ENCODE assay signal across 23 mouse cellular contexts in genomic region chr19:60189206-60189605, GRCm38 (mm10). TPM values are rescaled to one million over a fixed set of nuclear protein-coding genes. Genes with fewer than 3 reads are reported as not detected.
A peak's percentile ranks its signal among the peaks of the same experiment; 100 is the strongest.
DNase-seq lines count a peak whose midpoint lies in the region; ATAC-seq and TF ChIP-seq lines count a peak whose summit lies in the region.
"Had no signal": no experiment of that assay in that cellular context is flagged by ENCODE, and none has a peak within 500 bp of the region (broad histone marks: within the 10 kb centered on the region; RNA-seq: fewer than 3 reads in every experiment).

No protein-coding gene starts in this region.

- no peak overlapping the region for H3K4me3 ChIP-seq in layer of hippocampus, adult 2 months
- H3K4me3 ChIP-seq in midbrain, embryonic 12.5 days, result no peak overlapping the region
- H3K4me3 ChIP-seq: heart, embryonic 15.5 days; limb, embryonic 12.5 days had no signal

- ATAC-seq in midbrain, embryonic 12.5 days (ENCODE audit: low FRiP score, low read depth), result peak; percentile 83; the same call in 1 of the 2 replicates
- ATAC-seq in erythroid progenitor cell, adult 5-6 weeks (replicated peaks; ENCODE audit: low FRiP score, poor library complexity, severe bottlenecking), result no peak
- ATAC-seq: forebrain, postnatal 0 days; hindbrain, embryonic 16.5 days; liver, postnatal 0 days; lung, postnatal 0 days had no signal

- no peaks in the 10 kb centered on the region for H3K27me3 ChIP-seq in midbrain, embryonic 12.5 days
- H3K27me3 ChIP-seq: CH12.LX; heart, embryonic 15.5 days; limb, embryonic 12.5 days had no signal

- H3K4me2 ChIP-seq in midbrain, embryonic 12.5 days (replicated peaks), result no peak overlapping the region
- H3K4me2 ChIP-seq: heart, embryonic 15.5 days; limb, embryonic 12.5 days; liver, embryonic 11.5 days had no signal

- no peaks in the 10 kb centered on the region for H3K9me3 ChIP-seq in midbrain, embryonic 12.5 days
- H3K9me3 ChIP-seq: heart, embryonic 15.5 days; limb, embryonic 12.5 days had no signal

- H3K9ac ChIP-seq in midbrain, embryonic 12.5 days (replicated peaks), result no peak overlapping the region
- H3K9ac ChIP-seq: forebrain, postnatal 0 days; heart, embryonic 15.5 days; limb, embryonic 12.5 days; liver, postnatal 0 days had no signal

- 11% methylated on average over 2 of the region's 2 CpGs for WGBS in midbrain, embryonic 12.5 days

- DNase-seq in layer of hippocampus, adult 2 months (ENCODE audit: low spot score in 2 of 2), result no peak
- DNase-seq in layer of hippocampus, postnatal 36 days, result no peak
- peak; percentile 93 for DNase-seq in R1 (ENCODE audit: low read depth, low spot score)
- DNase-seq in retina, postnatal 1 day, result peak; percentile 24
- DNase-seq in kidney, adult 9 months, result no peak
- DNase-seq: adrenal gland, postnatal 36 days; B cell, adult 2 months; cerebellum, adult 11 months; cerebellum, postnatal 10 days; forebrain, postnatal 0 days; heart, postnatal 36 days; kidney, adult 11 months; liver, postnatal 0 days; thymus, postnatal 14 days had no signal

- no peak overlapping the region for H3K27ac ChIP-seq in layer of hippocampus, adult 2 months
- H3K27ac ChIP-seq in midbrain, embryonic 12.5 days (replicated peaks), result no peak overlapping the region
- H3K27ac ChIP-seq: heart, embryonic 15.5 days; limb, embryonic 12.5 days; macrophage had no signal

- TF ChIP-seq CTCF in layer of hippocampus, adult 2 months (conservative IDR thresholded peaks at IDR 0.05), result peak; percentile 37

- peaks cover 11% of the 10 kb centered on the region for H3K4me1 ChIP-seq in midbrain, embryonic 12.5 days
- H3K4me1 ChIP-seq: limb, embryonic 12.5 days had no signal

- H3K36me3 ChIP-seq in midbrain, embryonic 12.5 days, result no peaks in the 10 kb centered on the region
- H3K36me3 ChIP-seq: heart, embryonic 15.5 days had no signal

RNA-seq across cellular contexts. Expression of gene Fam204a, which starts 37.3 kb away (rescaled TPM):
- 10 to 100 TPM; 33.1 to 35.9 TPM for total RNA-seq in layer of hippocampus, adult 2 months (2021)
- total RNA-seq in layer of hippocampus, postnatal 36 days (2021), result 10 to 100 TPM; 28.7 TPM
- polyA plus RNA-seq in midbrain, embryonic 12.5 days (2016; fragmentation: Nextera tagmentation; extraction: Ambion mirVana), result 93.0 and 99.2 TPM in 2 replicates
- 16.9 and 23.9 TPM in 2 replicates for total RNA-seq in erythroid progenitor cell, adult 5-6 weeks (2015; ENCODE audit: low replicate concordance)
- 23.0 and 42.0 TPM in 2 replicates for total RNA-seq in erythroid progenitor cell, adult 5-6 weeks (2017; ENCODE audit: low replicate concordance)

Comparison
In these comparisons a context has a peak if more than half of its experiments do, and no peak if none do; other contexts are left out.
1. DNase-seq: peak in R1 (single experiment) and retina, postnatal 1 day (single experiment); none in layer of hippocampus, adult 2 months (0 of 2), layer of hippocampus, postnatal 36 days (0 of 2) and kidney, adult 9 months (single experiment).